Mouse (Mus musculus): ENCODE results near the gene Uqcc1. TPM values are rescaled to one million over a fixed set of nuclear protein-coding genes. Genes with fewer than 3 reads are reported as not detected.

Uqcc1 gene
- polyA plus RNA-seq, 1 experiment from 2014 or later, result 72.7 TPM

- Histone ChIP-seq H3K36me3 (replicated peaks; ENCODE audit: control insufficient read depth, insufficient read depth) (peaks cover 50% of the 10 kb centered on the region), H3K4me2 (replicated peaks) (no peak overlapping the region), H3K9ac (no peak overlapping the region), H3K4me3 (replicated peaks; ENCODE audit: low read length) (no peak overlapping the region), H3K27ac (no peak overlapping the region), H3K27me3 (ENCODE audit: control insufficient read depth, insufficient read depth, low read length) (no peaks in the 10 kb centered on the region), H3K4me1 (replicated peaks; ENCODE audit: control insufficient read depth, insufficient read depth, low read length) (no peaks in the 10 kb centered on the region), H3K9me3 (ENCODE audit: control insufficient read depth, low read length) (no peaks in the 10 kb centered on the region)
- whole genome bisulfite sequencing, result 72% methylated on average over 5 of the region's 5 CpGs
- DNase-seq (ENCODE audit: low spot score) (no peak), ATAC-seq (ENCODE audit: low FRiP score) (no peak)
Measured at GRCm38 (mm10) chr2:155804053-155804452, 126.1 kb downstream of the Uqcc1 start.

- peaks cover 58% of the 10 kb centered on the region for H3K36me3 ChIP-seq (replicated peaks; ENCODE audit: control insufficient read depth, insufficient read depth)
- no peaks in the 10 kb centered on the region for H3K9me3 ChIP-seq (ENCODE audit: control insufficient read depth, low read length)
- H3K27me3 ChIP-seq (ENCODE audit: control insufficient read depth, insufficient read depth, low read length), result no peaks in the 10 kb centered on the region
- H3K4me2 ChIP-seq (replicated peaks), result no peak overlapping the region
- H3K4me3 ChIP-seq (replicated peaks; ENCODE audit: low read length), result no peak overlapping the region
- H3K4me1 ChIP-seq (replicated peaks; ENCODE audit: control insufficient read depth, insufficient read depth, low read length), result no peaks in the 10 kb centered on the region
- DNase-seq (ENCODE audit: low spot score), result no peak
- no peak overlapping the region for H3K9ac ChIP-seq
- no peak overlapping the region for H3K27ac ChIP-seq
- 55% methylated on average over 3 of the region's 3 CpGs for WGBS
- no peak for ATAC-seq (ENCODE audit: low FRiP score)
Measured at GRCm38 (mm10) chr2:155802761-155803160, 127.3 kb downstream of the Uqcc1 start.

- no peaks in the 10 kb centered on the region for H3K4me1 ChIP-seq (replicated peaks; ENCODE audit: control insufficient read depth, insufficient read depth, low read length)
- no peak for ATAC-seq (ENCODE audit: low FRiP score)
- H3K27ac ChIP-seq, result no peak overlapping the region
- H3K9ac ChIP-seq, result no peak overlapping the region
- 65% methylated on average over 3 of the region's 3 CpGs for WGBS
- H3K9me3 ChIP-seq (ENCODE audit: control insufficient read depth, low read length), result no peaks in the 10 kb centered on the region
- no peaks in the 10 kb centered on the region for H3K27me3 ChIP-seq (ENCODE audit: control insufficient read depth, insufficient read depth, low read length)
- H3K36me3 ChIP-seq (replicated peaks; ENCODE audit: control insufficient read depth, insufficient read depth), result peaks cover 77% of the 10 kb centered on the region
- DNase-seq (ENCODE audit: low spot score), result no peak
- H3K4me3 ChIP-seq (replicated peaks; ENCODE audit: low read length), result no peak overlapping the region
- H3K4me2 ChIP-seq (replicated peaks), result no peak overlapping the region
Measured at GRCm38 (mm10) chr2:155798613-155799012, 131.5 kb downstream of the Uqcc1 start.

Other genes starting within 250 kb of the Uqcc1 start
- 163 and 176 TPM in 2 replicates for gene Trpc4ap, start 237.9 kb downstream of the Uqcc1 start, polyA plus RNA-seq (2014; fragmentation: Nextera tagmentation; extraction: Ambion mirVana)
- gene Edem2, start 200.8 kb downstream of the Uqcc1 start, polyA plus RNA-seq (2014; fragmentation: Nextera tagmentation; extraction: Ambion mirVana), result 34.2 and 38.6 TPM in 2 replicates
- gene Gm17581, start 194.4 kb downstream of the Uqcc1 start, polyA plus RNA-seq (2014; fragmentation: Nextera tagmentation; extraction: Ambion mirVana), result not detected in 2 replicates
- gene Procr, start 179.2 kb downstream of the Uqcc1 start, polyA plus RNA-seq (2014; fragmentation: Nextera tagmentation; extraction: Ambion mirVana), result 3.0 and 3.6 TPM in 2 replicates
- 17.9 and 20.7 TPM in 2 replicates for gene Mmp24, start 155.0 kb downstream of the Uqcc1 start, polyA plus RNA-seq (2014; fragmentation: Nextera tagmentation; extraction: Ambion mirVana)
- gene BC029722, start 110.9 kb downstream of the Uqcc1 start, polyA plus RNA-seq (2014; fragmentation: Nextera tagmentation; extraction: Ambion mirVana), result 27.6 and 28.1 TPM in 2 replicates
- gene Eif6, start 103.4 kb downstream of the Uqcc1 start, polyA plus RNA-seq (2014; fragmentation: Nextera tagmentation; extraction: Ambion mirVana), result 132 and 134 TPM in 2 replicates
- gene Fam83c, start 95.5 kb downstream of the Uqcc1 start, polyA plus RNA-seq (2014; fragmentation: Nextera tagmentation; extraction: Ambion mirVana), result 0.31 TPM in 2 replicates
- not detected in 2 replicates for gene Gm15557, start 10.4 kb upstream of the Uqcc1 start, polyA plus RNA-seq (2014; fragmentation: Nextera tagmentation; extraction: Ambion mirVana)
- gene Gdf5, start 15.1 kb upstream of the Uqcc1 start, polyA plus RNA-seq (2014; fragmentation: Nextera tagmentation; extraction: Ambion mirVana), result 2.3 and 3.1 TPM in 2 replicates
- 11.9 and 14.2 TPM in 2 replicates for gene Cep250, start 26.1 kb upstream of the Uqcc1 start, polyA plus RNA-seq (2014; fragmentation: Nextera tagmentation; extraction: Ambion mirVana)
- 2.6 and 2.8 TPM in 2 replicates for gene 6430550D23Rik, start 77.7 kb upstream of the Uqcc1 start, polyA plus RNA-seq (2014; fragmentation: Nextera tagmentation; extraction: Ambion mirVana)
- gene Ergic3, start 77.7 kb upstream of the Uqcc1 start, polyA plus RNA-seq (2014; fragmentation: Nextera tagmentation; extraction: Ambion mirVana), result 459 and 462 TPM in 2 replicates
- not detected in 2 replicates for gene Fer1l4, start 122.6 kb upstream of the Uqcc1 start, polyA plus RNA-seq (2014; fragmentation: Nextera tagmentation; extraction: Ambion mirVana)
- 6.3 and 7.9 TPM in 2 replicates for gene Spag4, start 134.9 kb upstream of the Uqcc1 start, polyA plus RNA-seq (2014; fragmentation: Nextera tagmentation; extraction: Ambion mirVana)
- gene Cpne1, start 181.7 kb upstream of the Uqcc1 start, polyA plus RNA-seq (2014; fragmentation: Nextera tagmentation; extraction: Ambion mirVana), result 22.4 and 24.7 TPM in 2 replicates
- gene Rbm12, start 181.7 kb upstream of the Uqcc1 start, polyA plus RNA-seq (2014; fragmentation: Nextera tagmentation; extraction: Ambion mirVana), result 24.4 and 27.0 TPM in 2 replicates
- 12.3 and 14.2 TPM in 2 replicates for gene Gm28036, start 196.8 kb upstream of the Uqcc1 start, polyA plus RNA-seq (2014; fragmentation: Nextera tagmentation; extraction: Ambion mirVana)
- gene Romo1, start 213.7 kb upstream of the Uqcc1 start, polyA plus RNA-seq (2014; fragmentation: Nextera tagmentation; extraction: Ambion mirVana), result 446 and 540 TPM in 2 replicates
- gene Nfs1, start 213.9 kb upstream of the Uqcc1 start, polyA plus RNA-seq (2014; fragmentation: Nextera tagmentation; extraction: Ambion mirVana), result 29.3 and 31.3 TPM in 2 replicates
- 396 and 461 TPM in 2 replicates for gene Rbm39, start 249.9 kb upstream of the Uqcc1 start, polyA plus RNA-seq (2014; fragmentation: Nextera tagmentation; extraction: Ambion mirVana)

Measured in hindbrain, embryonic 14.5 days (tissue).